Mouse (Mus musculus) liver, embryonic 13.5 days (tissue): ENCODE data around the gene Sspn. TPM values are rescaled to one million over a fixed set of nuclear protein-coding genes. Genes with fewer than 3 reads are reported as not detected.

Experiments
- ATAC-seq: fragments of 200-750 bp; cut with Nextera tagmentation; 2 replicates; pipeline ENCODE4 v1.8.0; 2017; ENCODE audit warnings: low read depth, mild to moderate bottlenecking, moderate number of reproducible peaks, moderate library complexity
- DNase-seq: peaks from one replicate; pipeline ENCODE4 v3.0.0; 2022
- H3K27ac ChIP-seq: fragments of 300-500 bp; sonication (generic); 2 replicates; pipeline ENCODE4 v1.5.1; 2015; ENCODE audit warnings: moderate library complexity, mild to moderate bottlenecking, inconsistent platforms
- H3K27me3 ChIP-seq: fragments of 300-500 bp; sonication (generic); 2 replicates; pipeline ENCODE4 v1.6.1; 2015; ENCODE audit warnings: mild to moderate bottlenecking, inconsistent platforms
- H3K36me3 ChIP-seq: fragments of 300-500 bp; sonication (generic); 2 replicates; pipeline ENCODE4 v1.6.1; 2015; ENCODE audit warnings: mild to moderate bottlenecking, inconsistent platforms
- H3K4me1 ChIP-seq: fragments of 300-500 bp; sonication (generic); replicated peaks from 2 replicates; pipeline ENCODE4 v1.6.1; 2015; ENCODE audit warnings: inconsistent platforms
- H3K4me2 ChIP-seq: fragments of 300-500 bp; sonication (generic); 2 replicates; pipeline ENCODE4 v1.6.1; 2015; ENCODE audit warnings: inconsistent platforms, mild to moderate bottlenecking, moderate library complexity
- H3K4me3 ChIP-seq: fragments of 300-500 bp; sonication (generic); replicated peaks from 2 replicates; pipeline ENCODE4 v1.5.1; 2015; ENCODE audit warnings: mild to moderate bottlenecking, inconsistent platforms
- H3K9ac ChIP-seq: fragments of 300-500 bp; sonication (generic); 2 replicates; pipeline ENCODE4 v1.6.1; 2015; ENCODE audit warnings: mild to moderate bottlenecking, inconsistent platforms
- H3K9me3 ChIP-seq: fragments of 300-500 bp; sonication (generic); replicated peaks from 2 replicates; pipeline ENCODE4 v1.6.1; 2016; ENCODE audit warnings: inconsistent platforms
- WGBS: fragments of 180-500 bp; shearing (Covaris S2); methylation state at CpG from one replicate; pipeline ENCODE4 v1.1.7; 2015; ENCODE audit not compliant: insufficient replicate concordance; 5-methylcytosine and 5-hydroxymethylcytosine counted together
- polyA plus RNA-seq: library from polyadenylated mRNA; unstranded; fragments of >200 nt; fragmentation: Nextera tagmentation; extraction: Ambion mirVana; gene quantifications from 2 replicates; pipeline ENCODE4 v1.2.1, GENCODE M21; 2015

The Sspn gene
- polyA plus RNA-seq: 0.71 and 1.1 TPM in 2 replicates

- Histone ChIP-seq H3K36me3 (no peaks in the 10 kb centered on the region), H3K4me3 (no peak within 1 kb of the TSS), H3K9ac (no peak within 1 kb of the TSS), H3K27ac (no peak within 1 kb of the TSS), H3K9me3 (no peaks in the 10 kb centered on the region), H3K4me2 (no peak within 1 kb of the TSS), H3K4me1 (no peaks in the 10 kb centered on the region), H3K27me3 (no peaks in the 10 kb centered on the region)
- 47% methylated on average over 3 of the region's 3 CpGs for WGBS
- no peak for DNase-seq
- ATAC-seq: no peak
Observed at GRCm38 (mm10) chr6:145931341-145931740, at the start of gene Sspn. TSS of gene Sspn (plus strand) at chr6:145931641.

GRCm38 (mm10) chr6:145883010-145883409 lies 48.4 kb upstream of the Sspn start:
- 39% methylated on average over 1 of the region's 1 CpGs for WGBS
- no peak overlapping the region for H3K27ac ChIP-seq
- ATAC-seq: no peak
- no peaks in the 10 kb centered on the region for H3K4me1 ChIP-seq
- no peak overlapping the region for H3K9ac ChIP-seq
- no peaks in the 10 kb centered on the region for H3K36me3 ChIP-seq
- H3K4me2 ChIP-seq: no peak overlapping the region
- no peak for DNase-seq
- no peak overlapping the region for H3K4me3 ChIP-seq
- no peaks in the 10 kb centered on the region for H3K9me3 ChIP-seq
- H3K27me3 ChIP-seq: no peaks in the 10 kb centered on the region

GRCm38 (mm10) chr6:145883668-145884067 lies 47.8 kb upstream of the Sspn start:
- Histone ChIP-seq H3K4me1 (no peaks in the 10 kb centered on the region), H3K27ac (no peak overlapping the region), H3K9me3 (no peaks in the 10 kb centered on the region), H3K9ac (no peak overlapping the region), H3K27me3 (no peaks in the 10 kb centered on the region), H3K4me3 (no peak overlapping the region), H3K4me2 (no peak overlapping the region), H3K36me3 (no peaks in the 10 kb centered on the region)
- ATAC-seq: no peak
- no peak for DNase-seq
- WGBS: 67% methylated on average over 4 of the region's 4 CpGs

- WGBS: 66% methylated on average over 4 of the region's 4 CpGs
- no peak for ATAC-seq
- no peak overlapping the region for H3K4me2 ChIP-seq
Observed at GRCm38 (mm10) chr6:145885069-145885468, 46.4 kb upstream of the Sspn start.

GRCm38 (mm10) chr6:145886277-145886676 lies 45.2 kb upstream of the Sspn start:
- no peak overlapping the region for H3K4me2 ChIP-seq
- ATAC-seq: no peak
- DNase-seq: no peak
- H3K27ac ChIP-seq: no peak overlapping the region
- H3K9me3 ChIP-seq: no peaks in the 10 kb centered on the region
- no peaks in the 10 kb centered on the region for H3K27me3 ChIP-seq
- 63% methylated on average over 8 of the region's 8 CpGs for WGBS
- H3K4me3 ChIP-seq: no peak overlapping the region
- H3K4me1 ChIP-seq: no peaks in the 10 kb centered on the region
- H3K9ac ChIP-seq: no peak overlapping the region
- no peaks in the 10 kb centered on the region for H3K36me3 ChIP-seq

More at GRCm38 (mm10) chr6:145885069-145885468, 46.4 kb upstream of the Sspn start:
- H3K4me1 ChIP-seq: no peaks in the 10 kb centered on the region
- no peak overlapping the region for H3K27ac ChIP-seq
- no peaks in the 10 kb centered on the region for H3K9me3 ChIP-seq
- no peaks in the 10 kb centered on the region for H3K27me3 ChIP-seq
- no peaks in the 10 kb centered on the region for H3K36me3 ChIP-seq
- DNase-seq: no peak
- no peak overlapping the region for H3K4me3 ChIP-seq
- H3K9ac ChIP-seq: no peak overlapping the region

- Histone ChIP-seq H3K36me3 (no peaks in the 10 kb centered on the region), H3K9me3 (no peaks in the 10 kb centered on the region), H3K4me3 (no peak overlapping the region), H3K4me2 (no peak overlapping the region), H3K4me1 (no peaks in the 10 kb centered on the region), H3K27ac (no peak overlapping the region), H3K9ac (no peak overlapping the region), H3K27me3 (no peaks in the 10 kb centered on the region)
- ATAC-seq (no peak), DNase-seq (no peak)
- WGBS: 78% methylated on average over 6 of the region's 6 CpGs
Observed at GRCm38 (mm10) chr6:145887719-145888118, 43.7 kb upstream of the Sspn start.

GRCm38 (mm10) chr6:145891951-145892350 lies 39.5 kb upstream of the Sspn start:
- no peak for DNase-seq
- H3K4me2 ChIP-seq: no peak overlapping the region
- no peaks in the 10 kb centered on the region for H3K36me3 ChIP-seq
- no peak overlapping the region for H3K9ac ChIP-seq
- H3K4me3 ChIP-seq: no peak overlapping the region
- no peak overlapping the region for H3K27ac ChIP-seq
- no peaks in the 10 kb centered on the region for H3K4me1 ChIP-seq
- no peaks in the 10 kb centered on the region for H3K9me3 ChIP-seq
- WGBS: 73% methylated on average over 11 of the region's 11 CpGs
- ATAC-seq: no peak
- no peaks in the 10 kb centered on the region for H3K27me3 ChIP-seq

- WGBS: 79% methylated on average over 20 of the region's 20 CpGs
- no peaks in the 10 kb centered on the region for H3K4me1 ChIP-seq
- ATAC-seq (no peak), DNase-seq (no peak)
- no peaks in the 10 kb centered on the region for H3K9me3 ChIP-seq
- no peak overlapping the region for H3K9ac ChIP-seq
- no peak overlapping the region for H3K4me2 ChIP-seq
- no peaks in the 10 kb centered on the region for H3K36me3 ChIP-seq
- no peak overlapping the region for H3K4me3 ChIP-seq
- no peaks in the 10 kb centered on the region for H3K27me3 ChIP-seq
- H3K27ac ChIP-seq: no peak overlapping the region
Observed at GRCm38 (mm10) chr6:145892381-145893265, 38.8 kb upstream of the Sspn start.

- DNase-seq (no peak), ATAC-seq (no peak)
- H3K36me3 ChIP-seq: no peaks in the 10 kb centered on the region
- WGBS: 52% methylated on average over 13 of the region's 13 CpGs
- H3K27ac ChIP-seq: no peak overlapping the region
- no peaks in the 10 kb centered on the region for H3K27me3 ChIP-seq
- H3K4me1 ChIP-seq: no peaks in the 10 kb centered on the region
- H3K4me3 ChIP-seq: no peak overlapping the region
- H3K4me2 ChIP-seq: no peak overlapping the region
- H3K9me3 ChIP-seq: no peaks in the 10 kb centered on the region
- no peak overlapping the region for H3K9ac ChIP-seq
Observed at GRCm38 (mm10) chr6:145893366-145894021, 37.9 kb upstream of the Sspn start.

GRCm38 (mm10) chr6:145894669-145895342 lies 36.6 kb upstream of the Sspn start:
- Histone ChIP-seq H3K4me3 (no peak overlapping the region), H3K27ac (no peak overlapping the region), H3K9ac (no peak overlapping the region), H3K36me3 (no peaks in the 10 kb centered on the region), H3K4me1 (no peaks in the 10 kb centered on the region), H3K27me3 (no peaks in the 10 kb centered on the region), H3K9me3 (no peaks in the 10 kb centered on the region), H3K4me2 (no peak overlapping the region)
- 31% methylated on average over 8 of the region's 8 CpGs for WGBS
- DNase-seq (no peak), ATAC-seq (no peak)

GRCm38 (mm10) chr6:145904169-145904568 lies 27.3 kb upstream of the Sspn start:
- ATAC-seq: no peak
- H3K27ac ChIP-seq: no peak overlapping the region
- no peak overlapping the region for H3K4me3 ChIP-seq
- no peaks in the 10 kb centered on the region for H3K9me3 ChIP-seq
- H3K36me3 ChIP-seq: no peaks in the 10 kb centered on the region
- no peaks in the 10 kb centered on the region for H3K27me3 ChIP-seq
- no peak overlapping the region for H3K4me2 ChIP-seq
- WGBS: 66% methylated on average over 5 of the region's 5 CpGs
- no peak overlapping the region for H3K9ac ChIP-seq
- H3K4me1 ChIP-seq: no peaks in the 10 kb centered on the region
- no peak for DNase-seq
